Mouse (Mus musculus) megakaryocyte, embryonic 14.5 days (primary cell): ENCODE data around the gene Rapgef5.

Experiments used
- FLI1 ChIP-seq: IDR thresholded peaks from 2 replicates; pipeline ENCODE4 v1.6.1; 2012; ENCODE audit warnings: low read length, inconsistent platforms, mixed read lengths
- GATA1 ChIP-seq: IDR thresholded peaks from 3 replicates; pipeline ENCODE4 v1.6.1; 2012; ENCODE audit warnings: mixed read lengths, low read length, inconsistent platforms, borderline replicate concordance

GRCm38 (mm10) chr12:117733611-117734010 is 217.3 kb downstream of the Rapgef5 start:
- TF ChIP-seq GATA1 (no peak), FLI1 (no peak)
